Mouse (Mus musculus): ENCODE measurements around the gene Sohlh2.

DNA sequence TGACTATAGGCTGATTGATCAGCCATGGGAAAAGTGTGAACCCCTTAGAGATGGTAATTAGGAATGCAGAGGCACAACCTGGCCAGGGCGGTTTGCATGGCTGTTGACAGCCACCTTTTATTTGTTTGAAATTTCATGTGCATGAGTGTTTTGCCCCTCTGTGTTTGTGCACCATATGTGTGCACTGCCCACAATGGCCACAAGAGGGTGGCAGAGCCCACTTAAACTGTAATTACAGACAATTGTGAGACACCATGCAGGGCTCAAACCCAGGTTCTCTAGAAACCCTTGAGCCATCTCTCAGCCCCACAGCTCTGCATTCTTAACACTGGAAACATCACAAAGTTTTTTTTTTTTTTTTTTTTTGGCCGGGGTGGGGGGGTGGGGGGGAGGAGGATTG, 40.7 kb downstream of the Sohlh2 start:
- TF ChIP-seq RCOR1 (conservative IDR thresholded peaks at IDR 0.05; ENCODE audit: low read depth, low read length) (no peak), POLR2A (IDR thresholded peaks at IDR 0.05; ENCODE audit: low read depth, low read length) (no peak), MAX (IDR thresholded peaks at IDR 0.05; ENCODE audit: low read length) (no peak), NRF1 (IDR thresholded peaks at IDR 0.05; ENCODE audit: low read depth, low read length) (no peak), ETS1 (conservative IDR thresholded peaks at IDR 0.05; ENCODE audit: low read depth, low read length) (no peak), EP300 (IDR thresholded peaks at IDR 0.05; ENCODE audit: low read length) (no peak), ZMIZ1 (IDR thresholded peaks at IDR 0.05; ENCODE audit: low read depth, low read length) (no peak), ZC3H11A (IDR thresholded peaks at IDR 0.05; ENCODE audit: low read depth, low read length) (no peak), NELFE (IDR thresholded peaks at IDR 0.05; ENCODE audit: low read depth, low read length) (no peak), CHD1 (IDR thresholded peaks at IDR 0.05; ENCODE audit: low read depth, low read length) (no peak), GABPA (IDR thresholded peaks at IDR 0.05; ENCODE audit: insufficient replicate concordance, low read depth, low read length) (no peak), PAX5 (IDR thresholded peaks at IDR 0.05; ENCODE audit: low read length) (no peak), ZNF384 (IDR thresholded peaks at IDR 0.05; ENCODE audit: low read depth, low read length) (no peak)

Measured in CH12.LX (cell line).